Mouse (Mus musculus): ENCODE data around the gene F2rl2. TPM values are rescaled to one million over a fixed set of nuclear protein-coding genes. Genes with fewer than 3 reads are reported as not detected.

F2rl2 gene
- total and polyA plus RNA-seq, 2 experiments from 2014 or later, result 0.10 to 0.39 TPM

GRCm38 (mm10) chr13:95679078-95679477 is 17.6 kb upstream of the F2rl2 start:
- Histone ChIP-seq H3K9ac (no peak overlapping the region), H3K36me3 (ENCODE audit: insufficient read depth) (no peaks in the 10 kb centered on the region), H3K4me2 (ENCODE audit: low read depth) (no peak overlapping the region), H3K4me1 (ENCODE audit: insufficient read depth) (no peaks in the 10 kb centered on the region), H3K27me3 (ENCODE audit: insufficient read depth, low read length) (no peaks in the 10 kb centered on the region), H3K9me3 (ENCODE audit: low read length) (no peaks in the 10 kb centered on the region), H3K4me3 (ENCODE audit: low read depth, low read length) (no peak overlapping the region), H3K27ac (ENCODE audit: low read depth, low read length) (no peak overlapping the region)
- no peak for TF ChIP-seq CTCF (IDR thresholded peaks at IDR 0.05; ENCODE audit: low read depth)
- WGBS, result 86% methylated on average over 5 of the region's 5 CpGs
- ATAC-seq (no peak), DNase-seq (no peak)

GRCm38 (mm10) chr13:95679491-95679941 is 17.1 kb upstream of the F2rl2 start:
- Histone ChIP-seq H3K36me3 (ENCODE audit: insufficient read depth) (no peaks in the 10 kb centered on the region), H3K27ac (ENCODE audit: low read depth, low read length) (no peak overlapping the region), H3K4me2 (ENCODE audit: low read depth) (no peak overlapping the region), H3K4me1 (ENCODE audit: insufficient read depth) (no peaks in the 10 kb centered on the region), H3K9me3 (ENCODE audit: low read length) (no peaks in the 10 kb centered on the region), H3K4me3 (ENCODE audit: low read depth, low read length) (no peak overlapping the region), H3K9ac (no peak overlapping the region), H3K27me3 (ENCODE audit: insufficient read depth, low read length) (no peaks in the 10 kb centered on the region)
- 92% methylated on average over 4 of the region's 4 CpGs for whole genome bisulfite sequencing
- DNase-seq (no peak), ATAC-seq (no peak)
- no peak for TF ChIP-seq CTCF (IDR thresholded peaks at IDR 0.05; ENCODE audit: low read depth)

- no peaks in the 10 kb centered on the region for H3K27me3 ChIP-seq (ENCODE audit: insufficient read depth, low read length)
- H3K9ac ChIP-seq, result no peak overlapping the region
- no peaks in the 10 kb centered on the region for H3K9me3 ChIP-seq (ENCODE audit: low read length)
- no peak overlapping the region for H3K27ac ChIP-seq (ENCODE audit: low read depth, low read length)
- DNase-seq (no peak), ATAC-seq (no peak)
- H3K4me3 ChIP-seq (ENCODE audit: low read depth, low read length), result no peak overlapping the region
- 95% methylated on average over 9 of the region's 9 CpGs for WGBS
- H3K4me1 ChIP-seq (ENCODE audit: insufficient read depth), result no peaks in the 10 kb centered on the region
- TF ChIP-seq CTCF (IDR thresholded peaks at IDR 0.05; ENCODE audit: low read depth), result no peak
- H3K4me2 ChIP-seq (ENCODE audit: low read depth), result no peak overlapping the region
- no peaks in the 10 kb centered on the region for H3K36me3 ChIP-seq (ENCODE audit: insufficient read depth)
These were observed 11.9 kb upstream of the F2rl2 start for GRCm38 (mm10) chr13:95684656-95685244.

- Histone ChIP-seq H3K9ac (no peak overlapping the region), H3K27ac (ENCODE audit: low read depth, low read length) (no peak overlapping the region), H3K27me3 (ENCODE audit: insufficient read depth, low read length) (no peaks in the 10 kb centered on the region), H3K4me3 (ENCODE audit: low read depth, low read length) (no peak overlapping the region), H3K36me3 (ENCODE audit: insufficient read depth) (no peaks in the 10 kb centered on the region), H3K4me2 (ENCODE audit: low read depth) (no peak overlapping the region), H3K9me3 (ENCODE audit: low read length) (no peaks in the 10 kb centered on the region), H3K4me1 (ENCODE audit: insufficient read depth) (no peaks in the 10 kb centered on the region)
- TF ChIP-seq CTCF (IDR thresholded peaks at IDR 0.05; ENCODE audit: low read depth), result no peak
- ATAC-seq (no peak), DNase-seq (no peak)
- 87% methylated on average over 5 of the region's 5 CpGs for WGBS
These were observed 10.9 kb upstream of the F2rl2 start for GRCm38 (mm10) chr13:95685736-95686135.

GRCm38 (mm10) chr13:95688576-95688975 is 8.1 kb upstream of the F2rl2 start:
- Histone ChIP-seq H3K4me2 (ENCODE audit: low read depth) (no peak overlapping the region), H3K36me3 (ENCODE audit: insufficient read depth) (no peaks in the 10 kb centered on the region), H3K4me3 (ENCODE audit: low read depth, low read length) (no peak overlapping the region), H3K27ac (ENCODE audit: low read depth, low read length) (no peak overlapping the region), H3K27me3 (ENCODE audit: insufficient read depth, low read length) (no peaks in the 10 kb centered on the region), H3K9me3 (ENCODE audit: low read length) (no peaks in the 10 kb centered on the region), H3K4me1 (ENCODE audit: insufficient read depth) (no peaks in the 10 kb centered on the region), H3K9ac (no peak overlapping the region)
- ATAC-seq, result no peak
- TF ChIP-seq CTCF (IDR thresholded peaks at IDR 0.05; ENCODE audit: low read depth), result no peak
- DNase-seq, result no peak
- WGBS, result 87% methylated on average over 1 of the region's 1 CpGs

GRCm38 (mm10) chr13:95692201-95692600 is 4.5 kb upstream of the F2rl2 start:
- Histone ChIP-seq H3K9me3 (ENCODE audit: low read length) (no peaks in the 10 kb centered on the region), H3K4me3 (ENCODE audit: low read depth, low read length) (no peak overlapping the region), H3K27me3 (ENCODE audit: insufficient read depth, low read length) (no peaks in the 10 kb centered on the region), H3K4me2 (ENCODE audit: low read depth) (no peak overlapping the region), H3K9ac (no peak overlapping the region), H3K36me3 (ENCODE audit: insufficient read depth) (no peaks in the 10 kb centered on the region), H3K27ac (ENCODE audit: low read depth, low read length) (no peak overlapping the region), H3K4me1 (ENCODE audit: insufficient read depth) (no peaks in the 10 kb centered on the region)
- TF ChIP-seq CTCF (IDR thresholded peaks at IDR 0.05; ENCODE audit: low read depth), result no peak
- ATAC-seq (no peak), DNase-seq (no peak)
- 90% methylated on average over 8 of the region's 8 CpGs for WGBS

GRCm38 (mm10) chr13:95696120-95696653 is 466 bp upstream of the F2rl2 start:
- TF ChIP-seq CTCF (IDR thresholded peaks at IDR 0.05; ENCODE audit: low read depth), result no peak
- Histone ChIP-seq H3K4me1 (ENCODE audit: insufficient read depth) (no peaks in the 10 kb centered on the region), H3K27me3 (ENCODE audit: insufficient read depth, low read length) (no peaks in the 10 kb centered on the region), H3K9me3 (ENCODE audit: low read length) (no peaks in the 10 kb centered on the region), H3K27ac (ENCODE audit: low read depth, low read length) (no peak overlapping the region), H3K4me2 (ENCODE audit: low read depth) (no peak overlapping the region), H3K36me3 (ENCODE audit: insufficient read depth) (no peaks in the 10 kb centered on the region), H3K4me3 (ENCODE audit: low read depth, low read length) (no peak overlapping the region), H3K9ac (no peak overlapping the region)
- ATAC-seq (peak; percentile 55), DNase-seq (no peak)
- WGBS, result 53% methylated on average over 9 of the region's 9 CpGs

Measured in forebrain, postnatal 0 days (tissue).